Mouse (Mus musculus) WW6 (cell line): ENCODE measurements around the gene Cdk10.
"Not testable (repeated sequence)": the region's sequence is repeated elsewhere in the genome, so short reads cannot be mapped to it uniquely, and the experiment has no call there.

Source experiments
- DNase-seq: peaks from one replicate; pipeline ENCODE4 v3.0.0-alpha.2; 2013; ENCODE audit warnings: low read depth, low spot score

Cdk10 gene

GRCm38 (mm10) chr8:123233300-123233699 lies 8.7 kb downstream of the Cdk10 start:
- no peak for DNase-seq

GRCm38 (mm10) chr8:123233760-123234159 lies 9.1 kb downstream of the Cdk10 start:
- DNase-seq, result no peak

- no peak for DNase-seq
Observed at GRCm38 (mm10) chr8:123234918-123235519, 10.4 kb downstream of the Cdk10 start.

- DNase-seq, result peak; percentile 97
Observed at GRCm38 (mm10) chr8:123235520-123236497, 11.2 kb downstream of the Cdk10 start, which contains the start of gene Spata2l. Spata2l (minus strand) TSS chr8:123236233.

GRCm38 (mm10) chr8:123239398-123239797 lies 14.8 kb downstream of the Cdk10 start:
- no peak for DNase-seq

GRCm38 (mm10) chr8:123242107-123242923 lies 17.7 kb downstream of the Cdk10 start:
- no peak for DNase-seq

- no peak for DNase-seq
Observed at GRCm38 (mm10) chr8:123243053-123243452, 18.4 kb downstream of the Cdk10 start.

GRCm38 (mm10) chr8:123244382-123244781 lies 19.7 kb downstream of the Cdk10 start:
- DNase-seq, result no peak

- no peak for DNase-seq
Observed at GRCm38 (mm10) chr8:123245543-123245942, 20.9 kb downstream of the Cdk10 start.

- DNase-seq, result no peak
Observed at GRCm38 (mm10) chr8:123247748-123248147, 23.1 kb downstream of the Cdk10 start.

- DNase-seq, result no peak
Observed at GRCm38 (mm10) chr8:123248596-123248995, 24.0 kb downstream of the Cdk10 start.

GRCm38 (mm10) chr8:123250940-123251339 lies 26.3 kb downstream of the Cdk10 start:
- DNase-seq, result no peak

GRCm38 (mm10) chr8:123252925-123253324 lies 28.3 kb downstream of the Cdk10 start:
- no peak for DNase-seq

- no peak for DNase-seq
Observed at GRCm38 (mm10) chr8:123253451-123254098, 28.9 kb downstream of the Cdk10 start.

GRCm38 (mm10) chr8:123254099-123254885 lies 29.6 kb downstream of the Cdk10 start, which contains the start of the genes Zfp276 and Vps9d1:
Zfp276 (plus strand) TSS chr8:123254195.
Vps9d1 (minus strand) TSS chr8:123254348.
- DNase-seq, result peak; percentile 67

- DNase-seq, result no peak
Observed at GRCm38 (mm10) chr8:123255170-123255569, 30.5 kb downstream of the Cdk10 start.

- no peak for DNase-seq
Observed at GRCm38 (mm10) chr8:123257114-123257513, 32.5 kb downstream of the Cdk10 start.

- not testable (repeated sequence) for DNase-seq
Observed at GRCm38 (mm10) chr8:123257593-123257992, 33.0 kb downstream of the Cdk10 start.

GRCm38 (mm10) chr8:123267926-123268656 lies 43.4 kb downstream of the Cdk10 start:
- no peak for DNase-seq

- DNase-seq, result no peak
Observed at GRCm38 (mm10) chr8:123271147-123271546, 46.5 kb downstream of the Cdk10 start.
